Mouse (Mus musculus) lung, postnatal 25 days (tissue): ENCODE measurements around the gene Mrps18b.
"Not testable (repeated sequence)": the region's sequence is repeated elsewhere in the genome, so short reads cannot be mapped to it uniquely, and the experiment has no call there.

Experiments
- DNase-seq: peaks from one replicate; pipeline ENCODE4 v3.0.0; 2022; ENCODE audit warnings: low spot score

Mrps18b gene

GRCm38 (mm10) chr17:35916297-35917142 is at the start of gene Mrps18b, which contains the start of gene Ppp1r10:
TSS of gene Mrps18b (minus strand) at chr17:35916389.
TSS of gene Ppp1r10 (plus strand) at chr17:35916434.
- peak; percentile 100 for DNase-seq

DNA sequence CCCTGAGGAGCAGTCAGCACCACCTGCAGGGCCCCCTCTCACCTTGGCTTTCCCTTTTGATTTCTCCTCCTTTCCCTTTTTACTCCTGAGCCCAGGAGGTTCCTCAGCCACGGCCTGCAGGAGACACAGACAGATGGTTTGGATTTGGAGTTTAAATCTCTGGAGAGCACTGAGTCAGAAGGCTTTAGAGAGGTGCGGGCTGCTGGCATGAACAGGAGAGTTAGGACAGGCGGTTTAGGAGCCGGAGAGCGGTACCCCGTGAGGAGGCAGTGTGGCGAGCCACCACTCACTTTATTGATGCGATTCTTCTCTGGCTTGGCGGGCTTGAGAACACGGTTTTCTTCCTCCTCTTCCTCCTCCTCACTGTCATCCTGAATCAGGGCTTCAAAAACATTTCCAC is 47.1 kb upstream of the Mrps18b start:
- DNase-seq = no peak

- DNase-seq = no peak
Measured at GRCm38 (mm10) chr17:35958533-35959223, 42.5 kb upstream of the Mrps18b start.

DNA sequence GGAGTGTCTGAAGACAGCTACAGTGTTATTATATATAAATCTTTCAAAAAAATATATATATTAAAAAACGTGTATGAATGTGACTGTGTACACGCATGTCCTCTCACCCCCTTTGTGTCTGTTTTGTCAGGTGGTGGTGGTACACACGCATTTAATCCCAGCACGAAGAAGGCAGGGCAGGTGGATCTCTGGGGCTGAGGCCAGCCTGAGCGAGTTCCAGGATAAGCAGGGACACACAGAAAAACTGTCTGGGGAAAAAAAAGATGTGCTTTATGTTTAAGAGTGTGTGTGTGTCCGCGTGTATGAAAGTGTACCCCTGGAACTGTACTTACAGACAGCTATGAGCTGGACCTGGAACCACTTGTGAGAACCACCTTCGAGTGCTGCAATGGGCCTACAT is 38.5 kb upstream of the Mrps18b start:
- no peak for DNase-seq

- DNase-seq = not testable (repeated sequence)
Measured at GRCm38 (mm10) chr17:35952559-35952958, 36.4 kb upstream of the Mrps18b start.

GRCm38 (mm10) chr17:35950946-35951345 is 34.8 kb upstream of the Mrps18b start:
- DNase-seq = not testable (repeated sequence)

GRCm38 (mm10) chr17:35939941-35940340 is 23.8 kb upstream of the Mrps18b start:
- DNase-seq = no peak

GRCm38 (mm10) chr17:35939108-35939507 is 22.9 kb upstream of the Mrps18b start:
- DNase-seq = no peak

DNA sequence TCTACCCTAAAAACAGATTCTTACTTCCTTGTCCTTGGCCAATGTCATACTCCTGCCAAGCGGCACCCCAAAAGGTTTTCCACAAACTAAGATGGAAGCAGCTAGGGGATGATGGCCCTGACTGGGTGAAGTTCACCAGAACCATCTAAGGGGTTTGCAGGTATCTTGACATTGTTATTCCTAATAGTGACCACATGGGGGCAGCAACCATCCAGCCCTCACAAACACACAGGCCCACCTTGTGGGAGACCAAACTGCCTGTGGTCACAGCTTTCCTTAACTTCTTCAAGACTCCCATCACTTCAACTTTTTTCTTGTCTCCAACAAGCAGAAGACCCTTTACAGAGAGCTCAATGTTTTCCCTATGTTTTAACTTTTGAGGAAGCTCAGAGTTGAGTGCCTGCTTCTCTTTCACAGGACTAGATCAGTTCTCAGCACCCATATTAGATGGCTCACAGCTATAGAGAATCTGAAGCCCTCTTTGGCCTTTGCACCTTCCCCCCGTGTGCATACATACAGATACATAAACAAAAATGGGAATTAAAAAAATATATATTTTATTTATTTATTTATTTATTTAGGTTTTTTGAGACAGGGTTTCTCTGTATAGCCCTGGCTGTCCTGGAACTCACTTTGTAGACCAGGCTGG is 21.6 kb upstream of the Mrps18b start:
- peak; percentile 47 for DNase-seq

- not testable (repeated sequence) for DNase-seq
Measured at GRCm38 (mm10) chr17:35935763-35936162, 19.6 kb upstream of the Mrps18b start.

- DNase-seq = no peak
Measured at GRCm38 (mm10) chr17:35932608-35933007, 16.4 kb upstream of the Mrps18b start.

GRCm38 (mm10) chr17:35930627-35931026 is 14.4 kb upstream of the Mrps18b start:
- no peak for DNase-seq

DNA sequence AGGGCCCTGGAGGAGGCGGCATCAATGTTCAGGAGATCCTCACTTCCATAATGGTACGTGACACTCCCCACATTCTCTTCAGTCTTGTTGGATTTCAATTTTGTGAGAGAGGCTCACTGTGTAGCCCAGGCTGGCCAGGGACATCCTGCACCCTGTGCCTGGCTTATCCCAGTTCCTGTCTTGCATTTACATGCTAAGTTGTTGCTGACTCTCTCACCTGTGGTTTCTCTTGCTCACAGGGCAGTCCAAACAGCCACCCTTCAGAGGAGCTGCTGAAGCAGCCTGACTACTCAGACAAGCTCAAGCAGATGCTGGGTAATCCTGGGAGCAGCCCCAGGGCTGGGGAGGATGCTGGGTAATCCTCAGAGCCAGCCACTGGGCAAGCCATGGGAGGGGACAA is 13.3 kb upstream of the Mrps18b start:
- DNase-seq = no peak

GRCm38 (mm10) chr17:35927471-35927870 is 11.3 kb upstream of the Mrps18b start:
- no peak for DNase-seq

GRCm38 (mm10) chr17:35923281-35923680 is 7.1 kb upstream of the Mrps18b start:
- DNase-seq = no peak

DNA sequence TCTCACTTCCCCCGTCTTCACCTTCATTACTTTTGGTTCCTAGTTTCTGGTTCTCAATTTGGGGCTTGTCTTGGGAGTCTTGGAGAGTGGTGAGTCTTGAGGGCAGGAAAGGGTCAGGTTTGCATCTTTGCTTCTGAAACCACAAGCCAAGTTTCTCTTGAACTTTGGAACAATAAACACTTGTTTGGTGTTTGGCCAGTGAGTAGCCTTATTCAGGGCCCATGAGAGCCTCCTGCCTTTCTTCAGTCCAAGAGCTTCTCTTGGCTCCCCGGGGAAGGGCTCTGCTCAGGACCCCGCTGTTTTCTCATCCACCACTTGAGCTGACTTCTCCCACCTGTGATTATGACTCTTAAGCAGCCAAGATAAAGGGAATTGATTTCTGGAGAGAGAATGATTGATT is 6.4 kb upstream of the Mrps18b start:
- DNase-seq = peak; percentile 49

DNA sequence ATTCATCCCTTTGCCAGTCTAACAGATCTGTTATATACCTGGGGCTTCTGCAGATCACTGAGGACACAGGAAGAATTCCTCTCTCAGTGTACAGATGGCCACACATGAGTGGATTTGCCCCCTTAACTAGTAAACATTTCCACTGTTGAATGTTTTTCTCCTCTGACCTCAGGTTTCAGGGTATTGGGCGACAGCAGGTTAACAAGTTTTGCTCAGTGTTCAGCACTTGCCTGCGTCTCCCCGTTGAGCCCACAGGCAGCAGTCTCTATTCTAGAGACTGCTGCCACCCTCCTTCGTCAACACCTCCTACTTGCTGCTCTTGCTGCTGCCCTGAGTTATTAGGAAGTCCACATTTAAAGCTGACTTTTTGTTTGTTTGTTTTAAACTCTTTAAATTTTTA is 5.5 kb upstream of the Mrps18b start:
- DNase-seq = no peak

GRCm38 (mm10) chr17:35920862-35921562 is 4.8 kb upstream of the Mrps18b start:
- DNase-seq = peak; percentile 64

DNA sequence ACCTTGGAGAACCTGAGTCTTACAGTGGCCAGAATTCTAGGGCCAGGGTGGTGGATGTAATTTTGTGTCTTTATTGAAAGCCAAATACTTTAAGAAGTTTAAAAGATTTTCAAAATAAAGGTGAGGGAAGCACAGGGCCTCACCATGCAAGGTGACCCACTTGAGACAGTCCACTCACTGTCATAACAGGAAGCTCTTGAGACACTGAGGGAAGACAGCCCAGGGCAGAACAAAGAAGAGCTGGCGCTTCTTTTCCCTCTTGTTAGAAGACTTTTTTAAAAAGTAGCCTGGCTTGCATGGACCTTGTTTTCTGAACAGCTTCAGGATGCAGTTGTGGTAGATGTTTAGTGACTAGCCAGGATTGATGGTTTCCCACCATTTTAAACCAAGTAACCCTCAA is 4.2 kb upstream of the Mrps18b start:
- no peak for DNase-seq

GRCm38 (mm10) chr17:35919864-35920301 is 3.7 kb upstream of the Mrps18b start:
- no peak for DNase-seq

- DNase-seq = peak; percentile 98
Measured at GRCm38 (mm10) chr17:35919060-35919715, 3.0 kb upstream of the Mrps18b start.
